17 mouse cellular contexts compared by ENCODE assay signal in genomic region chr17:46009182-46009581, GRCm38 (mm10). TPM values are rescaled to one million over a fixed set of nuclear protein-coding genes. Genes with fewer than 3 reads are reported as not detected.
DNase-seq lines count a peak whose midpoint lies in the region.
"Had no signal": no experiment of that assay in that cellular context is flagged by ENCODE, and none has a peak within 500 bp of the region (broad histone marks: within the 10 kb centered on the region; RNA-seq: fewer than 3 reads in every experiment).

No protein-coding gene starts in this region.

- H3K4me3 ChIP-seq in heart, embryonic 10.5 days, result no peak overlapping the region
- H3K4me3 ChIP-seq: embryonic facial prominence, embryonic 12.5 days; forebrain, embryonic 10.5 days; hindbrain, embryonic 10.5 days; layer of hippocampus, adult 2 months had no signal

- 30% methylated on average over 7 of the region's 7 CpGs for WGBS in heart, embryonic 10.5 days

- peak overlapping the region; percentile 83 for H3K27ac ChIP-seq in heart, embryonic 10.5 days
- H3K27ac ChIP-seq: embryonic facial prominence, embryonic 12.5 days; forebrain, embryonic 10.5 days; hindbrain, embryonic 10.5 days; layer of hippocampus, adult 2 months; liver, embryonic 14.5 days; macrophage had no signal

- DNase-seq in heart, adult 11 months, result peak; percentile 97
- no peak for DNase-seq in heart, postnatal 25 days (ENCODE audit: low spot score)
- DNase-seq in adipocyte (ENCODE audit: low spot score), result peak; percentile 81
- DNase-seq in heart, embryonic 10.5 days (ENCODE audit: low spot score), result no peak
- peak; percentile 60 for DNase-seq in heart, postnatal 4 days
- DNase-seq in frontal cortex, postnatal 25 days (ENCODE audit: low spot score in 2 of 2), result no peak
- DNase-seq in cerebellum, postnatal 25 days, result no peak
- DNase-seq in cerebellum, postnatal 14 days, result no peak
- DNase-seq: B cell, adult 2 months; cerebellum, adult 9-11 months; midbrain, embryonic 14.5 days had no signal

- no peaks in the 10 kb centered on the region for H3K9me3 ChIP-seq in heart, embryonic 10.5 days
- H3K9me3 ChIP-seq: embryonic facial prominence, embryonic 12.5 days; forebrain, embryonic 10.5 days; hindbrain, embryonic 10.5 days had no signal

- H3K4me1 ChIP-seq in heart, embryonic 10.5 days, result peaks cover 37% of the 10 kb centered on the region
- H3K4me1 ChIP-seq: embryonic facial prominence, embryonic 12.5 days; forebrain, embryonic 10.5 days had no signal

- H3K27me3 ChIP-seq in heart, embryonic 10.5 days (ENCODE audit: insufficient read depth, poor library complexity, severe bottlenecking), result no peaks in the 10 kb centered on the region
- H3K27me3 ChIP-seq: embryonic facial prominence, embryonic 12.5 days had no signal

- intact Hi-C loops in heart, postnatal 25 days (cut with DNase I), result no loop called here

- H3K36me3 ChIP-seq in heart, embryonic 10.5 days, result no peaks in the 10 kb centered on the region
- H3K36me3 ChIP-seq: embryonic facial prominence, embryonic 12.5 days; forebrain, embryonic 10.5 days; hindbrain, embryonic 10.5 days had no signal

RNA-seq across cellular contexts. Expression of gene Vegfa, which starts 23.0 kb away (rescaled TPM):
- total RNA-seq in heart, postnatal 25 days (2021), result 100 to 1,000 TPM; 257 to 275 TPM
- polyA plus RNA-seq in heart, embryonic 10.5 days (2016; fragmentation: Nextera tagmentation; extraction: Ambion mirVana), result 4.5 and 6.0 TPM in 2 replicates
- total RNA-seq in heart, postnatal 4 days (2021), result 100 to 1,000 TPM; 192 to 209 TPM

Comparison
In these comparisons a context has a peak if more than half of its experiments do, and no peak if none do; other contexts are left out.
1. DNase-seq: peak in heart, adult 11 months (single experiment), adipocyte (single experiment) and heart, postnatal 4 days (single experiment); none in heart, postnatal 25 days (single experiment), heart, embryonic 10.5 days (single experiment), frontal cortex, postnatal 25 days (0 of 2), cerebellum, postnatal 25 days (0 of 2) and cerebellum, postnatal 14 days (0 of 2).